Mouse (Mus musculus) intestine, embryonic 16.5 days (tissue): ENCODE results near the gene Prkacb. TPM values are rescaled to one million over a fixed set of nuclear protein-coding genes. Genes with fewer than 3 reads are reported as not detected.

Experiments used
- ATAC-seq: fragments of 200-750 bp; cut with Nextera tagmentation; 2 replicates; pipeline ENCODE4 v1.8.0; 2017; ENCODE audit warnings: moderate TSS enrichment, moderate library complexity
- H3K27ac ChIP-seq: fragments of 300-500 bp; sonication (generic); 2 replicates; pipeline ENCODE4 v1.5.1; 2014; ENCODE audit warnings: mild to moderate bottlenecking, low read length
- H3K27me3 ChIP-seq: fragments of 300-500 bp; sonication (generic); replicated peaks from 2 replicates; pipeline ENCODE4 v1.6.1; 2014; ENCODE audit warnings: low read length, control low read depth, mixed read lengths; ENCODE audit not compliant: control insufficient read depth, insufficient read depth
- H3K36me3 ChIP-seq: fragments of 300-500 bp; sonication (generic); 2 replicates; pipeline ENCODE4 v1.6.1; 2014; ENCODE audit warnings: low read length, control low read depth; ENCODE audit not compliant: control insufficient read depth, insufficient read depth
- H3K4me1 ChIP-seq: fragments of 300-500 bp; sonication (generic); 2 replicates; pipeline ENCODE4 v1.6.1; 2014; ENCODE audit warnings: low read length, control low read depth, mixed read lengths; ENCODE audit not compliant: control insufficient read depth, insufficient read depth
- H3K4me2 ChIP-seq: fragments of 300-500 bp; sonication (generic); 2 replicates; pipeline ENCODE4 v1.6.1; 2014; ENCODE audit warnings: low read depth, low read length, control low read depth
- H3K4me3 ChIP-seq: fragments of 300-500 bp; sonication (generic); 2 replicates; pipeline ENCODE4 v1.5.1; 2014; ENCODE audit warnings: mild to moderate bottlenecking, low read length
- H3K9ac ChIP-seq: fragments of 300-500 bp; sonication (generic); 2 replicates; pipeline ENCODE4 v1.6.1; 2014; ENCODE audit warnings: low read depth, low read length
- H3K9me3 ChIP-seq: fragments of 300-500 bp; sonication (generic); 2 replicates; pipeline ENCODE4 v1.6.1; 2016; ENCODE audit warnings: low read length, control low read depth; ENCODE audit not compliant: control insufficient read depth
- WGBS: fragments of 180-500 bp; shearing (Covaris S2); extraction: QIAGEN DNeasy Blood & Tissue Kit; methylation state at CpG from one replicate; pipeline ENCODE4 v1.1.7; 2014; 5-methylcytosine and 5-hydroxymethylcytosine counted together
- polyA plus RNA-seq: library from polyadenylated mRNA; unstranded; fragments of >200 nt; fragmentation: Nextera tagmentation; extraction: Ambion mirVana; gene quantifications from 2 replicates; pipeline ENCODE4 v1.2.1, GENCODE M21; 2015

Prkacb gene
- polyA plus RNA-seq, 1 experiment from 2014 or later: 34.4 TPM

GRCm38 (mm10) chr3:146712305-146712704, 100.5 kb downstream of the Prkacb start:
- Histone ChIP-seq H3K4me1 (no peaks in the 10 kb centered on the region), H3K36me3 (no peaks in the 10 kb centered on the region), H3K4me3 (no peak overlapping the region), H3K27me3 (no peaks in the 10 kb centered on the region), H3K4me2 (no peak overlapping the region), H3K9me3 (no peaks in the 10 kb centered on the region), H3K27ac (no peak overlapping the region), H3K9ac (no peak overlapping the region)
- WGBS: 75% methylated on average over 7 of the region's 7 CpGs
- ATAC-seq: no peak

DNA sequence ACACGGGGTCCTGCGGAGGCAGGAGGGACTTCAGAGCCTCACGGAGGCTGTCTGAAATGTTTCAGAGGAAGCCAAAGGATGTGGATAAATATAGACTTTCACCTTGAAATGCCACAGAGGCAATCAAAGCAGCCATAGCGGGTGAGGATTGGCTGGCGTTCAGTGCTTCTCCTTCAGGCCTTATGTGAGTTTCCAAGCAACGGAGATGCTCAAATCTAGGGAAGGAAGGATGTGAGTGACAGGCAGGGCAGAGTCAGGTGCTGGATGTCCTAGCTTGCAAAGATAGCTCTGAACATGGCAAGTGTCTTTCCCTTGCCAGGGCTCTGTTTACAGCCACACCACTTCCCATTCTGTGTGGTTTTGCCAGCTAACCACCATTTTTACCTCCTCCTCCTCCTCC, 101.2 kb downstream of the Prkacb start:
- no peak overlapping the region for H3K27ac ChIP-seq
- no peaks in the 10 kb centered on the region for H3K27me3 ChIP-seq
- no peaks in the 10 kb centered on the region for H3K36me3 ChIP-seq
- WGBS: 60% methylated on average over 6 of the region's 6 CpGs
- H3K4me2 ChIP-seq: no peak overlapping the region
- H3K9me3 ChIP-seq: no peaks in the 10 kb centered on the region
- H3K9ac ChIP-seq: no peak overlapping the region
- ATAC-seq: no peak
- no peak overlapping the region for H3K4me3 ChIP-seq
- no peaks in the 10 kb centered on the region for H3K4me1 ChIP-seq

DNA sequence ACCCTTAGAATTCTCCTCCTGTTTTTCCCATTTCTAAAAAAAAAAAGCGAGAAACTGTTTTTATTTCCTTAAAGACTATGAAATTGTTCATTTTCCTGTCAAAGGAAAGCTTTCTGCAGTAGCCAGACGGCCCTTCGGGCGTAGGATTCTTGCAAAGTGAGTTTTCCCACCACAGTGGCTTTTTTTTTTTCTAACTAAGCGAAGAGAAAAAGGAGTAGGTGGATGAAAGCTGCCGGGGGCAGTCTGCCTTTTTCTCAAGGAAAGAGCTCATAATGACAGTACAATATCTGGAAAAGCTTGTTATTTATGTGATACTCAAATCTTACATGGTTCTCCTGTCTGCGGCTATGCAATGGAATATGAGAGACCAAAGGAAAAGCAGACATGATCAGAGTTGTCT, 101.7 kb downstream of the Prkacb start:
- Histone ChIP-seq H3K4me2 (no peak overlapping the region), H3K27me3 (no peaks in the 10 kb centered on the region), H3K4me1 (no peaks in the 10 kb centered on the region), H3K4me3 (no peak overlapping the region), H3K27ac (no peak overlapping the region), H3K36me3 (no peaks in the 10 kb centered on the region), H3K9ac (no peak overlapping the region), H3K9me3 (no peaks in the 10 kb centered on the region)
- WGBS: 73% methylated on average over 7 of the region's 7 CpGs
- no peak for ATAC-seq

DNA sequence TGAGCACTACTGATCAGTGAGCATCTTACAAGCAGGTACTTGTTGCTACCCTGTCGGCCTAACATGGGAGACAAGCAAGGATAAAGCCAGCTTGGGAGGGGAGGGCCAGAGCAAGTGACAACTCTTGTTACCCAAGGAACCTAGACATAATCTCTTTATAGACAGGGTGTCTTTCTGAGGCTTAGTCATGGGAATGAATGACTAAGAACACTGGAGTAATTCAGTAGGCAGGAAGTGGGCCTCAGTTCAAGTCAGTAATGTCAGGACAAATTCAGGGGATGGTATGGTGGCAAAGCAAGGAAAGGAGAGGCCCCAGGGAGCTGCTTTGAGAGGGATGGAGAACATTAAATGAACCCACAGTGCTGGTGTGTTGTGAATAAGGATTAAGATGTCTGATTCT, 103.7 kb downstream of the Prkacb start:
- H3K9me3 ChIP-seq: no peaks in the 10 kb centered on the region
- no peak for ATAC-seq
- no peak overlapping the region for H3K4me3 ChIP-seq
- H3K27me3 ChIP-seq: no peaks in the 10 kb centered on the region
- no peak overlapping the region for H3K4me2 ChIP-seq
- H3K36me3 ChIP-seq: no peaks in the 10 kb centered on the region
- no peak overlapping the region for H3K27ac ChIP-seq
- H3K9ac ChIP-seq: no peak overlapping the region
- H3K4me1 ChIP-seq: no peaks in the 10 kb centered on the region
- 80% methylated on average over 1 of the region's 1 CpGs for WGBS

- ATAC-seq: peak; percentile 76
Measured at GRCm38 (mm10) chr3:146708381-146708780, 104.4 kb downstream of the Prkacb start.

GRCm38 (mm10) chr3:146704099-146704498, 108.7 kb downstream of the Prkacb start:
- Histone ChIP-seq H3K9ac (no peak overlapping the region), H3K36me3 (no peaks in the 10 kb centered on the region), H3K4me1 (no peaks in the 10 kb centered on the region), H3K4me2 (no peak overlapping the region), H3K27ac (no peak overlapping the region), H3K4me3 (no peak overlapping the region), H3K9me3 (no peaks in the 10 kb centered on the region), H3K27me3 (no peaks in the 10 kb centered on the region)
- ATAC-seq: peak; percentile 65
- WGBS: 81% methylated on average over 4 of the region's 4 CpGs

More at GRCm38 (mm10) chr3:146708381-146708780, 104.4 kb downstream of the Prkacb start:
- 49% methylated on average over 3 of the region's 3 CpGs for WGBS
- H3K36me3 ChIP-seq: no peaks in the 10 kb centered on the region
- H3K4me2 ChIP-seq: no peak overlapping the region
- no peak overlapping the region for H3K9ac ChIP-seq
- no peak overlapping the region for H3K27ac ChIP-seq
- H3K4me3 ChIP-seq: no peak overlapping the region
- no peaks in the 10 kb centered on the region for H3K9me3 ChIP-seq
- no peaks in the 10 kb centered on the region for H3K4me1 ChIP-seq
- no peaks in the 10 kb centered on the region for H3K27me3 ChIP-seq

DNA sequence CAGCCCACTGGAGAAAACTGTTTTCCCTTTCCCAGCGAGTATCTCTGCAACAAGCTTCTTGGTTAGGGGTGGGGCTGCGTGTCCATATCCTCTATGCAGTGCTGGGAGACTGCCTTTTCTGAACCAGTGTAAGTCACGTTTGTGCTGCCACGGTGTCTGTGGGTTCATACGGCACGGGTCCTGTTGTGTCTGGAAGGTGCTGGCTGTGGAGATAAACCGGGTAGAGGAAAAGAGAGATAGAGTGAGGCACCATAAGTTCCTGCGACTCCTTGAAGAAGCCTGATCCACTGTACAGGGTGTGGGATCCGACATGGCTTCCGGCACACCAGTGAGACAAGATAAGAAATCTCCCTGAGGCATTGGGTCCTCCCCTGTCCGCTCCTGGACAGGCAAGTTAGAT, 112.7 kb downstream of the Prkacb start:
- Histone ChIP-seq H3K27ac (no peak overlapping the region), H3K4me1 (no peaks in the 10 kb centered on the region), H3K36me3 (no peaks in the 10 kb centered on the region), H3K4me2 (no peak overlapping the region), H3K9me3 (no peaks in the 10 kb centered on the region), H3K27me3 (no peaks in the 10 kb centered on the region), H3K9ac (no peak overlapping the region), H3K4me3 (no peak overlapping the region)
- 75% methylated on average over 11 of the region's 11 CpGs for WGBS
- ATAC-seq: no peak

DNA sequence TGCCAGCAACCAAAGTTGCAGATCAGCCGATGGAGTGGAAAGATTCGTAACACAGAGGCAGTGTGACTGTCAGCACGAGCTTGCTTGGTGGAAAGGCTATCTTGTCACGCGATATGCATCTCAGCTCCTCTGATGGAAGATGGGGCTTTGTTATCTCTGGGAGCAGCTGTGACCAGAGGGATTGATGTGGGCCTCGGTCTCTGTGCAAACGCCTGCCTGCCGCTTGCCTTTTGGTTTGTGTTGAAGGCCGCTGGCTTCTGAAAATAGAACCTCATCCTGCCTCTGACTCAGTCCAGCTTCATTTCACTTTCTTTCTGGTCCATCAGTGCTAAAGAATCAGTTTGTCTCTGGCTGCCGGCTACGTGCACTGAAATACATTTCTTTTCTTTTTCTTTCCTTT, 113.8 kb downstream of the Prkacb start:
- no peak overlapping the region for H3K27ac ChIP-seq
- H3K36me3 ChIP-seq: no peaks in the 10 kb centered on the region
- no peaks in the 10 kb centered on the region for H3K4me1 ChIP-seq
- no peak overlapping the region for H3K4me3 ChIP-seq
- H3K4me2 ChIP-seq: no peak overlapping the region
- no peaks in the 10 kb centered on the region for H3K27me3 ChIP-seq
- no peak overlapping the region for H3K9ac ChIP-seq
- no peak for ATAC-seq
- WGBS: 64% methylated on average over 11 of the region's 11 CpGs
- no peaks in the 10 kb centered on the region for H3K9me3 ChIP-seq

- ATAC-seq: no peak
- no peaks in the 10 kb centered on the region for H3K9me3 ChIP-seq
- H3K4me2 ChIP-seq: no peak overlapping the region
- no peaks in the 10 kb centered on the region for H3K27me3 ChIP-seq
- no peaks in the 10 kb centered on the region for H3K36me3 ChIP-seq
- 79% methylated on average over 5 of the region's 5 CpGs for WGBS
- no peaks in the 10 kb centered on the region for H3K4me1 ChIP-seq
- no peak overlapping the region for H3K9ac ChIP-seq
- H3K27ac ChIP-seq: no peak overlapping the region
- no peak overlapping the region for H3K4me3 ChIP-seq
Measured at GRCm38 (mm10) chr3:146692547-146692946, 120.2 kb downstream of the Prkacb start.

- no peak for ATAC-seq
- Histone ChIP-seq H3K4me1 (peaks cover 7% of the 10 kb centered on the region), H3K9ac (no peak overlapping the region), H3K4me3 (no peak overlapping the region), H3K27me3 (no peaks in the 10 kb centered on the region), H3K9me3 (no peaks in the 10 kb centered on the region), H3K4me2 (no peak overlapping the region), H3K27ac (no peak overlapping the region), H3K36me3 (no peaks in the 10 kb centered on the region)
- 83% methylated on average over 4 of the region's 4 CpGs for WGBS
Measured at GRCm38 (mm10) chr3:146687121-146687725, 125.6 kb downstream of the Prkacb start.
